Mouse (Mus musculus) thymus, adult 2 months (tissue): Measurements from ENCODE around the gene Gm5244. TPM values are rescaled to one million over a fixed set of nuclear protein-coding genes. Genes with fewer than 3 reads are reported as not detected.
A peak's percentile ranks its signal among the peaks of the same experiment; 100 is the strongest.

Source experiments
- DNase-seq: peaks from one replicate; pipeline ENCODE4 v3.0.0; 2021
- H3K27ac ChIP-seq: fragments of 200-500 bp; 2 replicates; pipeline ENCODE4 v1.5.1; 2012; ENCODE audit warnings: low read length, control low read depth; ENCODE audit not compliant: control insufficient read depth, insufficient read depth
- H3K27me3 ChIP-seq: fragments of 200-500 bp; 2 replicates; pipeline ENCODE4 v1.6.1; 2012; ENCODE audit warnings: mild to moderate bottlenecking, low read length, moderate library complexity, mixed read lengths; ENCODE audit not compliant: control insufficient read depth, insufficient read depth
- H3K36me3 ChIP-seq: fragments of 200-500 bp; 2 replicates; pipeline ENCODE4 v1.6.1; 2012; ENCODE audit warnings: mild to moderate bottlenecking, low read length, moderate library complexity; ENCODE audit not compliant: control insufficient read depth, insufficient read depth
- H3K4me1 ChIP-seq: fragments of 200-500 bp; replicated peaks from 2 replicates; pipeline ENCODE4 v1.6.1; 2012; ENCODE audit warnings: low read length; ENCODE audit not compliant: control insufficient read depth, insufficient read depth
- H3K4me3 ChIP-seq: fragments of 200-500 bp; 2 replicates; pipeline ENCODE4 v1.5.1; 2012; ENCODE audit warnings: mild to moderate bottlenecking, low read length, control low read depth, moderate library complexity; ENCODE audit not compliant: control insufficient read depth, insufficient read depth
- CTCF ChIP-seq: fragments of 200-500 bp; IDR thresholded peaks from 2 replicates; pipeline ENCODE4 v1.5.1; 2012; ENCODE audit warnings: mild to moderate bottlenecking, control low read depth, low read length, moderate library complexity, borderline replicate concordance; ENCODE audit not compliant: control insufficient read depth, poor library complexity, insufficient read depth; ENCODE audit errors: extremely low read depth
- POLR2A ChIP-seq: fragments of 200-500 bp; IDR thresholded peaks from 2 replicates; pipeline ENCODE4 v1.6.1; 2012; ENCODE audit warnings: mild to moderate bottlenecking, low read length, control low read depth, moderate library complexity; ENCODE audit not compliant: control insufficient read depth, poor library complexity, insufficient read depth; ENCODE audit errors: extremely low read depth
- WGBS: fragments of 180-500 bp; shearing (Covaris S2); methylation state at CpG from one replicate; pipeline ENCODE4 v1.1.7; 2018; 5-methylcytosine and 5-hydroxymethylcytosine counted together
- polyA plus RNA-seq: library from polyadenylated mRNA; depleted of rRNA; stranded (reverse); fragments of >200 nt; gene quantifications from 2 replicates; pipeline ENCODE4 v1.2.3, GENCODE M21; 2012

The Gm5244 gene
- polyA plus RNA-seq, 1 experiment: 0.15 TPM

DNA sequence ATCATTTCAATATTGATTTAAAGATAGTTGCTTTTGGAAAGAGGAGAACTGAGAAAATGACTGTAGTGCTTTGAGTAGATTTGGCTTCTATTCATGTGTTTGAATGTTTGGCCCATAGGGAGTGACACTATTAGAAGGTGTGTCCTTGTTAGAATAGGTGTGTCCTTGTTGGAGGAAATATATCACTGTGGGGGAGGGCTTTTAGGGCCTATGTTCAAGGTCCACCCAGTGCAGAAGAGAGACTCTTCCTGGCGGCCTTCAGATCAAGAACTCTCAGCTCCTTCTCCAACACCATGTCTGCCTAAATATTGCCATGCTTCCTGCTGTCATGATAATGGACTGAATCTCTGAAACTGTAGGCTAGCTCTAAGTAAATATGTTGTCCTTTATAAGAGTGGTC is 42.2 kb upstream of the Gm5244 start:
- peaks cover 5% of the 10 kb centered on the region for H3K4me1 ChIP-seq
- no peaks in the 10 kb centered on the region for H3K36me3 ChIP-seq
- WGBS: 88% methylated on average over 1 of the region's 1 CpGs
- no peaks in the 10 kb centered on the region for H3K27me3 ChIP-seq
- no peak overlapping the region for H3K4me3 ChIP-seq
- H3K27ac ChIP-seq: no peak overlapping the region
- DNase-seq: no peak
- TF ChIP-seq CTCF: no peak
- TF ChIP-seq POLR2A: no peak

DNA sequence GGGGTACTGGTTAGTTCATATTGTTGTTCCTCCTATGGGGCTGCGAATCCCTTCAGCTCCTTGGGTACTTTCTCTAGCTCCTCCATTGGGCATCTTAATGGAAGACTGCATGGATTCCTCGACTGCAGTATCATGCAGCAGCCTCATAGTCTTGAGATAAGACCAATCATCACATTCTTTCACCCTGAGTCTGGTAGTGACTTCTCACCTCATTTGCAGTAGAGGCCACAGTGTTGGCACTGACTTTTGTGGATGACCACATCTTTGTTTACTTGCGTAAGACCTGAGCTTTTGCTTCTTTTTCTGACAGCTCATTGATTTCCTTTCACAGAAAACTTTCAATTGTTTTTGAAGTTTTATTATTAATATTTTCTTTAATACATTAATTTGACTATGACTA is 40.8 kb upstream of the Gm5244 start:
- Histone ChIP-seq H3K4me1 (peaks cover 3% of the 10 kb centered on the region), H3K27ac (no peak overlapping the region; the same call in 1 of the 2 replicates), H3K4me3 (no peak overlapping the region), H3K36me3 (no peaks in the 10 kb centered on the region), H3K27me3 (no peaks in the 10 kb centered on the region)
- 93% methylated on average over 3 of the region's 3 CpGs for WGBS
- no peak for DNase-seq
- TF ChIP-seq CTCF (no peak), POLR2A (no peak)

DNA sequence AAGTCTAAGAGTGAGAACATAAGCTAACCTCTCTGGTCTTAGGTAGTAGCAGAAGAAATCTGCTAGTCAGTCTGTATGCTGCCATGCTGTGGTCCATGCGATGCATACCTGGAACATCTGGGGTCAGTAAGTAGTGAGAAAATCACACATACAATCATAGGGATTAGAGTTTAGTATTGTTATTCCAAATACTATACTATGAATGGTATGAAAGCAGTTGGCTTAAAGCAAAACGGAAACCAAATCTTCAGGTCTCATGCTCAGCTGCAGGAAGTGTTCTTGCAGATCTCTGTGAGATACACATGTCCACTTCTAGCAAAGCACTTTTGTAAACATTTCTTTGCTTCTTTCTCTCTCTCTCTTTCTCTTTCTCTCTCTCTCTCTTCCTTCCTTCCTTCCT is 40.3 kb upstream of the Gm5244 start:
- no peak overlapping the region for H3K4me3 ChIP-seq
- WGBS: 33% methylated on average over 2 of the region's 2 CpGs
- TF ChIP-seq POLR2A (no peak), CTCF (no peak)

DNA sequence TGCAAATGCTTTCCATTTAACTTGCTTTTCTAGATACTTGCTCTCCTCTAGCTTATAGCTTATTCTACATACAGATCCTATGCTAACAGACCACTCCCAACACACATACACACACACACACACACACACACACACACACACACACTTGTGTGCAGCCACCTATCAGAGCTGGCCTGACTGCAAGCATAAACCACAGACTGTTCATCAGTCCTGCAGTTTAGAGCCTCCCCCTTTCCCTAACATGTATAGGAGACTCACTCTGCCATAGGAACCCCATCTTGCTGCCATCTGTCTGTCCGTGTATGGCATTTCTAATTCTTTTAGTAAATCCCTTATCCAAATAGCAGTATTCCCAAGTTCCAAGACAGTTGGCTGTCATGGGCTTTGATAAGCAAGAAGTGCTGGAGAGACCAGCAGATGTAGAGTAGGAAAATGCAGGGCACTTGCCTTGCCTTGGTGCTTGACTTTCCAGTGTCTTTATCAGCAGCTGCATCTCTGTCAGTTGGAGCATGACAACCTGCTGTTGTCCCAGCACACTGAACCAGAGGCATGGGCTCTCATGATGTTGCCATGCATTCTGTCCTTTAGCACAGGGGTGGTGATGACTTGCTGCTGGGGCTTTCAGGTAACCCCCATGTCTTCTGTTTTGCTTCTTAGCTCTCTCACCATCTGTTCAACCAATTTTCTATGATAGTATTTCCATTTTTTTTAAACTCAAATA is 33.7 kb upstream of the Gm5244 start:
- H3K27me3 ChIP-seq: no peaks in the 10 kb centered on the region
- peaks cover 5% of the 10 kb centered on the region for H3K4me1 ChIP-seq
- H3K4me3 ChIP-seq: no peak overlapping the region
- H3K36me3 ChIP-seq: no peaks in the 10 kb centered on the region
- H3K27ac ChIP-seq: no peak overlapping the region
- no peak for TF ChIP-seq CTCF
- no peak for TF ChIP-seq POLR2A
- 70% methylated on average over 1 of the region's 1 CpGs for WGBS
- DNase-seq: no peak

More for the DNA sequence above, 40.3 kb upstream of the Gm5244 start:
- Histone ChIP-seq H3K27ac (no peak overlapping the region; the same call in 1 of the 2 replicates), H3K4me1 (peaks cover 2% of the 10 kb centered on the region), H3K27me3 (no peaks in the 10 kb centered on the region), H3K36me3 (no peaks in the 10 kb centered on the region)
- no peak for DNase-seq

DNA sequence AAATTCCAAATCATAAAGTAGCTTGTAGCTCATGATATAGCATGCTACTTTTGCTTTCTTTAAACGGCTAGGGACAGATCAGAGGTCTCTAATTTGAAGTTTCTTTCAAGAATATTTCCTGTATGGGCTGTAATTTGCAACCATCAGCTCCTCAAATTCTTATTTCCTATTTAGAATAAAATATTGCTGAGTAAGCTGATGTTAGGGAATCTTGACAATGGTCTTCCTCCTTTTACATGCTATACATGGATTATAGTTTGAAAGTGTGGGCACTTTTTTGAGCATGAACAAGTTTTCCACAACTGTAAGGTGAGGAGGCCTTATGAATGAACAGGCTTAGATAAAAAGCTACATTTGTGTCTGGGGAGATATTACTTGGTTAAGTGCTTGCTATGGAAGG is 32.6 kb upstream of the Gm5244 start:
- Histone ChIP-seq H3K4me1 (peaks cover 2% of the 10 kb centered on the region; the same call in 1 of the 2 replicates), H3K27me3 (no peaks in the 10 kb centered on the region), H3K36me3 (no peaks in the 10 kb centered on the region), H3K4me3 (no peak overlapping the region), H3K27ac (no peak overlapping the region)
- no peak for DNase-seq
- WGBS: 80% methylated on average over 1 of the region's 1 CpGs
- no peak for TF ChIP-seq POLR2A
- no peak for TF ChIP-seq CTCF

DNA sequence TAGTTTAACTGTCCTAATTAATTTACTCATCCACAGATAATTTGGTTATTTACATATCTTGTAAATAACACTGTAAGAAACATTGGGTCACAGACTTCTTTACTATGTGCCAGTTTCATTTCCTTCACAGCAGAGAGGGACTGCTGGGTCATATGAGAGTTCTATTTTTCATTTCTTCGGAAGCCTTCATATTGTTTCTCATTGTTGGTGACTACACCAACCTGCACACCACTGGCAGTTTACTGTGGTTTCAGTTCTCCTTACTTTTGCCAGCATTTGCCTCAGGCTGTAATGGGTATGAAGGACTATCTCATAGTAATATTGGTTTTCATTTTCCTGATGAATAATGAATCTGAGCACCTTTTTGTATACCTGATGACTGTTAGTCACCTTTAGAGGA is 28.0 kb upstream of the Gm5244 start:
- peaks cover 2% of the 10 kb centered on the region; the same call in 1 of the 2 replicates for H3K4me1 ChIP-seq
- H3K27ac ChIP-seq: no peak overlapping the region
- TF ChIP-seq CTCF: no peak
- TF ChIP-seq POLR2A: no peak
- H3K36me3 ChIP-seq: no peaks in the 10 kb centered on the region; the same call in 1 of the 2 replicates
- 62% methylated on average over 1 of the region's 1 CpGs for WGBS
- H3K4me3 ChIP-seq: no peak overlapping the region
- no peaks in the 10 kb centered on the region for H3K27me3 ChIP-seq
- no peak for DNase-seq

DNA sequence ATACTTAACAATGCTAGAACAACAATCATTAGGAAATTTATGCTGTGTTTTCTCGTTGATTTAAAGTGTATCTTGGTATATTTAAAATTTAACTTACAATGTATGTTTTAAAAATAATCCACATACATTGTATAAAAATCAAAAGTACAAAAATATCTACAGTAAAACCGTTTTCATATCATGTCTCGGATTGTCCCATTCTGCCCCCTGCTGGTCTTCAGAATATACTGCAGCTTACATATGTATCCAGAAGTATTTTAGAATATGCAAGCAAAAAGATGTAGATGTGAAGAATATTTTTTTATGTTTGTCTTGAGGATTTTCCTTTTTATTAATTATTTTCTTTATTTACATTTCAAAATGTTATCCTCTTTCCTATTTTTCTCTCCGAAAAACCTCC is 26.1 kb upstream of the Gm5244 start:
- Histone ChIP-seq H3K4me3 (no peak overlapping the region), H3K36me3 (no peaks in the 10 kb centered on the region; the same call in 1 of the 2 replicates), H3K27ac (no peak overlapping the region), H3K27me3 (no peaks in the 10 kb centered on the region), H3K4me1 (peaks cover 2% of the 10 kb centered on the region; the same call in 1 of the 2 replicates)
- DNase-seq: peak; percentile 37
- 33% methylated on average over 4 of the region's 4 CpGs for WGBS
- no peak for TF ChIP-seq POLR2A
- TF ChIP-seq CTCF: no peak
